Mouse (Mus musculus) forebrain, embryonic 16.5 days (tissue): Measurements from ENCODE around the gene Acsf3. TPM values are rescaled to one million over a fixed set of nuclear protein-coding genes. Genes with fewer than 3 reads are reported as not detected.

Experiments
- polyA plus RNA-seq: library from polyadenylated mRNA; unstranded; fragments of >200 nt; fragmentation: Nextera tagmentation; extraction: Ambion mirVana; gene quantifications from 2 replicates; pipeline ENCODE4 v1.2.1, GENCODE M21; 2015

The Acsf3 gene
- polyA plus RNA-seq, 1 experiment from 2014 or later, result 15.9 TPM

Other genes starting within 250 kb of the Acsf3 start
- gene Piezo1, start 224.2 kb upstream of the Acsf3 start, polyA plus RNA-seq, result 1.9 and 3.4 TPM in 2 replicates
- gene Cdt1, start 207.5 kb upstream of the Acsf3 start, polyA plus RNA-seq, result 12.0 and 13.9 TPM in 2 replicates
- gene Aprt, start 198.6 kb upstream of the Acsf3 start, polyA plus RNA-seq, result 184 and 204 TPM in 2 replicates
- 3.8 and 4.6 TPM in 2 replicates for gene Galns, start 164.0 kb upstream of the Acsf3 start, polyA plus RNA-seq
- gene Trappc2l, start 163.8 kb upstream of the Acsf3 start, polyA plus RNA-seq, result 72.0 and 92.6 TPM in 2 replicates
- gene Pabpn1l, start 152.7 kb upstream of the Acsf3 start, polyA plus RNA-seq, result not detected in 2 replicates
- 11.6 and 13.8 TPM in 2 replicates for gene Cbfa2t3, start 76.4 kb upstream of the Acsf3 start, polyA plus RNA-seq
- gene Cdh15, start 72.5 kb downstream of the Acsf3 start, polyA plus RNA-seq, result 1.2 and 1.6 TPM in 2 replicates